Mouse (Mus musculus) cerebellum, adult 11 months (tissue): ENCODE data around the gene Spink2.
"Not testable (repeated sequence)": the region's sequence is repeated elsewhere in the genome, so short reads cannot be mapped to it uniquely, and the experiment has no call there.

ENCODE experiments used
- DNase-seq: peaks from one replicate; pipeline ENCODE4 v3.0.0; 2022

The Spink2 gene

GRCm38 (mm10) chr5:77211236-77211635 lies at the start of gene Spink2:
Gene Spink2 (minus strand): TSS chr5:77211471.
- DNase-seq, result no peak

- DNase-seq, result no peak
Measured at GRCm38 (mm10) chr5:77260141-77260540, 48.9 kb upstream of the Spink2 start.

GRCm38 (mm10) chr5:77259315-77259714 lies 48.0 kb upstream of the Spink2 start:
- no peak for DNase-seq

- DNase-seq, result no peak
Measured at GRCm38 (mm10) chr5:77257603-77258002, 46.3 kb upstream of the Spink2 start.

- DNase-seq, result no peak
Measured at GRCm38 (mm10) chr5:77254402-77254801, 43.1 kb upstream of the Spink2 start.

- no peak for DNase-seq
Measured at GRCm38 (mm10) chr5:77253154-77253553, 41.9 kb upstream of the Spink2 start.

GRCm38 (mm10) chr5:77252115-77252827 lies 41.0 kb upstream of the Spink2 start:
- DNase-seq, result no peak

GRCm38 (mm10) chr5:77251656-77252055 lies 40.4 kb upstream of the Spink2 start:
- no peak for DNase-seq

GRCm38 (mm10) chr5:77250083-77250482 lies 38.8 kb upstream of the Spink2 start:
- DNase-seq, result no peak

GRCm38 (mm10) chr5:77245787-77246671 lies 34.8 kb upstream of the Spink2 start:
- DNase-seq, result no peak

GRCm38 (mm10) chr5:77245463-77245786 lies 34.2 kb upstream of the Spink2 start:
- DNase-seq, result no peak

- no peak for DNase-seq
Measured at GRCm38 (mm10) chr5:77244331-77244987, 33.2 kb upstream of the Spink2 start.

- no peak for DNase-seq
Measured at GRCm38 (mm10) chr5:77237104-77237503, 25.8 kb upstream of the Spink2 start.

- DNase-seq, result no peak
Measured at GRCm38 (mm10) chr5:77234921-77235320, 23.6 kb upstream of the Spink2 start.

- not testable (repeated sequence) for DNase-seq
Measured at GRCm38 (mm10) chr5:77231863-77232262, 20.6 kb upstream of the Spink2 start.

- no peak for DNase-seq
Measured at GRCm38 (mm10) chr5:77228986-77229385, 17.7 kb upstream of the Spink2 start.

- DNase-seq, result no peak
Measured at GRCm38 (mm10) chr5:77223043-77223975, 12.0 kb upstream of the Spink2 start.

GRCm38 (mm10) chr5:77217724-77218123 lies 6.5 kb upstream of the Spink2 start:
- DNase-seq, result no peak

GRCm38 (mm10) chr5:77217211-77217610 lies 5.9 kb upstream of the Spink2 start:
- DNase-seq, result peak; percentile 15

- DNase-seq, result no peak
Measured at GRCm38 (mm10) chr5:77206134-77206533, 5.1 kb downstream of the Spink2 start.

- no peak for DNase-seq
Measured at GRCm38 (mm10) chr5:77202238-77202637, 9.0 kb downstream of the Spink2 start.

GRCm38 (mm10) chr5:77200695-77201094 lies 10.6 kb downstream of the Spink2 start:
- no peak for DNase-seq

- DNase-seq, result no peak
Measured at GRCm38 (mm10) chr5:77193951-77194350, 17.3 kb downstream of the Spink2 start.
